Mouse (Mus musculus) liver, adult 2 months (tissue): ENCODE data around the gene Uncx.

Experiments
- CTCF ChIP-seq: fragments of 200-500 bp; IDR thresholded peaks from 2 replicates; pipeline ENCODE4 v1.5.1; 2011; ENCODE audit warnings: low read depth, low read length, control low read depth
- POLR2A ChIP-seq: fragments of 200-500 bp; IDR thresholded peaks from 2 replicates; pipeline ENCODE4 v1.6.1; 2011; ENCODE audit warnings: low read length, control low read depth; ENCODE audit not compliant: insufficient read depth; ENCODE audit errors: extremely low read depth

- TF ChIP-seq CTCF (no peak), POLR2A (no peak)
Measured at GRCm38 (mm10) chr5:139580171-139580743, 37.0 kb downstream of the Uncx start.
